Mouse (Mus musculus) heart, postnatal 10 days (tissue): ENCODE results near the gene Fbxo21. TPM values are rescaled to one million over a fixed set of nuclear protein-coding genes. Genes with fewer than 3 reads are reported as not detected.
A peak's percentile ranks its signal among the peaks of the same experiment; 100 is the strongest.

Experiments used
- DNase-seq, 2 experiments: peaks; one replicate each; pipeline ENCODE4 v3.0.0; 2021
- intact Hi-C: fragments of 180-260 bp; cut with DNase I; formaldehyde crosslinking; loops from one replicate; pipeline ENCODE4 v1.15.1; 2025
- total RNA-seq, 2 experiments: library from RNA; stranded (reverse); gene quantifications; 2 replicates each; pipeline ENCODE4 v1.2.3; 2021

The Fbxo21 gene
- total RNA-seq, 2 experiments from 2014 or later: 47.4 to 55.5 TPM

DNA sequence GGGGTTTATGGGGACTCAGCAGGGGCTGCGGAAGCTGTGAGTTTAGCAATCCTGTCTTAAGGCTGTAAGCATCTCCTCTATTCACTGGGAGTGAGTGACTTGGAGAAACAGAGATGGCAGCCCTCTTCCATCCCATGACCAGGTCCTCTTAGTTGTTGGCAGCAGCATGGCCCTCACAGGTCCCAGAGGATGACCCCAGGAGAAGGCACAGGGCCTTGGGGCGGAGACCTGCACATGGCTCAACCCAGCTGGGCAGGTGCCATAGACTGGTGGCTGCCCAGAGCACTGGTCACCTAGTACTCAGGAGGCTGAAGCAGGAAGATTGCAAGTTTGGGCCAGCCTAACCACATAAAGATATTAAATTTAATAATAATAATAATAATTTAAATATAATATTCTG is 39.1 kb downstream of the Fbxo21 start:
- no peak for DNase-seq
- intact Hi-C loops: no loop called here

DNA sequence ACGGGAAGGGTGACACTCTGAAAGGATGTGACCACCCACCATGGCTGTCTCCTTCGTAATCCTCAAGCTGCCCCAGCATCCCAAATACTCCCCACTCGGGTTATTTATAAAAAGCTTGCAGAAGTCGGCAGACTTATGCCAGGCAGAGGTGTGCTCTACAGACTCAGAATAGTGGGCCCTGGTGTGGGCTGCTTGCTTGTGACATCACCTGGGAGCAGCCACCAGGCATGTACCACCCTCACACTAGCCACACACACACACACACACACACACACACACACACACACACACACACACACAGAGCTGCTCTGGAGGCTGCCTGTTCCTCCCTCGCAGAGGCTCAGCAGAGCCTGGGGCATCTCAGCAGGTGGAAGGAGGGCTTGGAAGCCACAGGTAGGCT is 41.0 kb downstream of the Fbxo21 start:
- no peak for DNase-seq
- intact Hi-C loops: no loop called here

DNA sequence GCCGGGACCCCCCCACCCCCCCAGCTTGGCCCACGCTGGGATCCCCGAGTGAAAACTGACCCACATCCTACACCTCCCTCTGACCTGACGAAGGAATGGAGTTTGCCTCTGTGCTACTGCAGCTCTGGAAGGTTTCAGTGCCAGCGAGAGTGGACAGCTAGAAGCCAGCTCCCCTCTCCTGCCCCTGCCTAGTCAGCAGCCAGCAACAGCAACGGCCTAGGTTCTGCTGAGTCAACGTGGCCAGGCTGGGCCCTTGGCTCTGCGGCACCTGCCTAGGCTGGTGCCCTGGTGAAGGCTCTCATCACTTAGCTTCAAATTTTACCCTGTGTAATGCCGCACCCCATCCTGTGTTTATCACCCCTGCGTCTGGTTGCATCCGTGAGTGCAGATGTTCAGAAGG is 43.4 kb downstream of the Fbxo21 start:
- intact Hi-C loops: loop anchor here (5.0 kb wide), 1 partner anchor 47 kb away; no protein-coding TSS in a partner anchor
- DNase-seq: no peak

- DNase-seq: no peak
- intact Hi-C loops: loop anchor here (5.0 kb wide), 1 partner anchor 44 kb away; no protein-coding TSS in a partner anchor
Observed at GRCm38 (mm10) chr5:118023053-118023452, 46.5 kb downstream of the Fbxo21 start.

DNA sequence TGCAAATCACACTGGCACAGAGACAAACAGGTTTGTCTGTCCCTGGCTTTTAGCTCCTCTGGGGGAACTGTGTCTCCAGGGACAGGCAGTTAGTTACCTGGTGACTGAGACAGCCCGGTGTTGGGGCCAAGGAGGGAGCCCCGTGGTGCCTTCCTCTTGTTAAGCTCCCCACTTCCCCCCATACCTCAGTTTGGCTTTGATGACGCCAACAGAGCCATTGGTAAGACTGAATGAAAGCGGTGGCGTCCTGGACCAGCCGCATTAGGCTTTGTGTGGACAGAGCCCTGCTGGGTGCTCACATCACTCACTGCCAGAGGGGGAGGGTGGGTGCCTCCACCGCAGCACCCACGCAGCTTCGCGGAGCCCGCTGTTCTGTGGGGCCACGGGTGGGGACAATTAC is 49.4 kb downstream of the Fbxo21 start:
- intact Hi-C loops: no loop called here
- no peak for DNase-seq

- DNase-seq: no peak
- intact Hi-C loops: no loop called here
Observed at GRCm38 (mm10) chr5:118026343-118026742, 49.8 kb downstream of the Fbxo21 start.

GRCm38 (mm10) chr5:118027101-118027697 is 50.7 kb downstream of the Fbxo21 start:
- intact Hi-C loops: no loop called here

DNA sequence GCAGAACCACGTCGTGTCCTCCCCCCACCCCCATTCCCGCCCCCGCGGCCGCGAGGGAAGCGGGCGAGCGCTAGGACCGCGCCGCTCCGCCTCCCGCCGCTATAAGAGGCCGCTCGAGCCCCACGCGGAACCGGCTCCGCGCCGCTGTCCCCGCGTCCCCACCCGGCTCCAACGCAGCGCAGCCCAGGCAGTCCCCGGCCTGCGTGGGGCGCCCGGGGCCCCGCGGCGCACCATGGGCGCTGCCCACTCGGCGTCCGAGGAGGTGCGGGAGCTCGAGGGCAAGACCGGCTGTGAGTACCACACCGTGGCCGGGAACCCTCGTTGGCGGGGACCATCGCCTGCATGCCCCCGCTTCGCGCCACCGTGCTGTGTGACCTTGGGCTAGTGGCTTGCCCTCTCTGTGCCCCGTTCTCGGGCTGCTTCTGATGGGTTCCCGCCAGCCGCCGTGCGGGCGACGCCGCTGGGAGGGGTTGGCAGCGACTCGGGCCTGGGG is 51.2 kb downstream of the Fbxo21 start, which contains the start of gene Tesc:
Tesc (plus strand) TSS at position 46 of the 493 bp plus-strand sequence.
- DNase-seq: no peak
- intact Hi-C loops: no loop called here

More at GRCm38 (mm10) chr5:118027101-118027697, 50.7 kb downstream of the Fbxo21 start:
- no peak for DNase-seq

- intact Hi-C loops: no loop called here
- peak; percentile 63 to 68 for DNase-seq
Observed at GRCm38 (mm10) chr5:118028191-118029034, 51.9 kb downstream of the Fbxo21 start.

DNA sequence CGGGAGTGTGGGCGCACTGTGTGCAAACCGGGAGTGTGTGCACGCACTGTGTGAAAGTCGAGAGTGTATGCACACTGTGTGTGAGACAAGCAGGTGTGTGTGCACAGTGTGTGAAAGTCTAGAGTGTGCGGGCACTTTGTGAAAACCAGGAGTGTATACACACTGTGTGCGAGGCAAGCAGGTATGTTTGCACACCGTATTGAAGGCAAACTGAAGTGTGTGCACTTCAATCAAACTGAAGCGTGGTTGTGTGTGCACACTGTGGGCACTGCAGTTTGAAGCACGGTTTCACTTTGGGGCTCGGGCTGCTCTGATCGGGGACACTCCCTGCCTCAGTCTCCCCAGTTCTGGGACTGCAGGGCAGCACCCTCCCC is 52.5 kb downstream of the Fbxo21 start:
- intact Hi-C loops: no loop called here
- no peak for DNase-seq

DNA sequence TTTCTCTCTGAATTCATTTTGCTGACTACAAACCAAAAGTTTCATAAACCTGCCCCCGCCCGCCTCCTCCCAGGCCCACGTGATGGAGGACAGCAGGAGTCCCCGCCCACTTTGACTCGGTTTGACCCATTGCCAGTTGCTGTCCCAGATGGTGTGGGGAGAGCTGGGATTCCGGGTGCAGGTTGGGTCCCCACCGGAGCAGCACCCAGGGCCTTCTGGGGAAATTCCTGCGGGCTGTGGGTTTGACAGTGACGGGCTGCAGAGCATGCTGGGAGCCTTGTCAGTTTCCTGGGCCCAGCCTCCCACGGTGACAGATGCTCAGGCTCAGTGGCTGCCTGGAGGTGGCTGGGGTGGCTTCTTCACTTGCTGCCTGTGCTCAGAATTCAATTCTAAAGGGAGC is 52.9 kb downstream of the Fbxo21 start:
- no peak for DNase-seq
- intact Hi-C loops: no loop called here

GRCm38 (mm10) chr5:118030022-118030675 is 53.6 kb downstream of the Fbxo21 start:
- intact Hi-C loops: no loop called here
- DNase-seq: no peak

DNA sequence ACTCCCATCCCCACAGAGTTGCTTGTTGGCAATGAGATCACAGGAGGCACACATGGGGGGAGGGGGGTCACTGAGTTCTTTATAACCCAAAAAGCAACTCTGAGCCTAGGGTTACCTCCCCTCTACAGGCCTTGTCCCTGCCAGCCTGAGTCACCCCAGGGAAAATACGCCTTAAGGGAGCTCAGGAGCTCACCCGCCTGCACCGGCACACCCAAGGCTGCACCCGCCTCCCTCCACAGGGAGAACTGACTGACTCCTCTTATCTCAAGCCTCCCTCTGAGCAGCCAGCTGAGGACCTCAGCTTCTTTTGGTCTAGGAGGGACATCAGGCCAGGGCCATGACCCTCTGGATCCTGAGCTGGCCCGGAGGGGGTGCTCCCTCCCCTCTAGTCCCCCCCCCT is 54.5 kb downstream of the Fbxo21 start:
- intact Hi-C loops: no loop called here

DNA sequence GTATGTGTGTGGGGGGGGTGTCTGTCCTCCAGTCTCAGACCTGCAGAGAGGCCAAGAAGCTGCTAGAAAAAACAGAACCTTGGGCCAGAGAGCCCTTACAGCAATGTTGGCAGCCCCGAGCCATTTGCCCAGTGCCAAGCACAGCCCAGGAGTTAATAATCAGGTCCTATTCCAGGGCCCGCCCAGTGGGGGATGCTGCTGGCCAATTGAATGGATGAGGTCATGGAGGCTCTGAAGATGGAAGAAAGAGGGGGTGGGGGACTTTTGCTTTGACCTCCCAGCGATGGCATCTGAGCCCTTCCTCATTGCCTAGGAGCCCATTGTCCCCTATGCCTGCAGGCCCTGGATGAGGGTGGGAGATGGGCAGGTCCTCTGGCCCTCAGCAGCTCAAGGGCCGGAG is 55.0 kb downstream of the Fbxo21 start:
- no peak for DNase-seq
- intact Hi-C loops: no loop called here

More for the DNA sequence above, 54.5 kb downstream of the Fbxo21 start:
- no peak for DNase-seq

GRCm38 (mm10) chr5:118033328-118033727 is 56.8 kb downstream of the Fbxo21 start:
- intact Hi-C loops: no loop called here
- no peak for DNase-seq

DNA sequence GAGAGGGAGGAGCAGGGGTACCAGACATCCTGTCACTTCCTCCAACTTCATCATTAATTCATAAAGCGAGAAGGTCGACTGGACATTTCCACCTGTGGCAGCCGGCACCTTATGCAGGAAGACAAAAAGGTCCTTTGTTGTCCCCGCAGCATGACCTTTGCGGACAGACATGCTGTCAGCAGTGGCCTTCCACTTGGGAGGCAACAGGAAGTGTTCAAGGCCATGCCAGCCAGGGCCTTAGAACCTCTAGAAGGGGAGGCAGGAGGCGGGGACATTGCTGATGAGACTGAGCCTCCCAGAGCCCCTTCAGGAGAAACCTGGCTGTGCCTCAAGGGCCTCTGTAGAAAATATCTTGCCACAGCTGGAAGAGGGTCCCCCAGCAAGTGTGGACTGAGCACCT is 57.2 kb downstream of the Fbxo21 start:
- no peak for DNase-seq
- intact Hi-C loops: no loop called here

DNA sequence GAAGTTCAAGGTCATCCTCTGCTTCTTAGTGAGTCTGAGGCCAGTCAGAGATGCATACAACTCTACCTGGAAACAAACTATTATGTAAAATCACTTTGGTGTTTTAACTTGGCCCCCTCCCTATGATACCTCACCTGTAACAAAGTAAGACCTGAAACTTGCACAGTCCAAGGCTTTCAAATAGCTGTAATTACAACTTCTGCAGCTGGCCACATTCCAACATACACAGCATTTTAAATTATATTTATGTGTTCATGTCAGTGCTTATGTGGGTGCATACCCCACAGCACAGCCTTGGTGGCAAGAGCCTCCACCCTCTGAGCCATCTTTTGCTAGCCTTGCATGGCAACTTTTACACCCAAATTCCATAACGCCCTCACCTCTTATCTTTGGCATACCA is 58.1 kb downstream of the Fbxo21 start:
- intact Hi-C loops: no loop called here
- DNase-seq: no peak

DNA sequence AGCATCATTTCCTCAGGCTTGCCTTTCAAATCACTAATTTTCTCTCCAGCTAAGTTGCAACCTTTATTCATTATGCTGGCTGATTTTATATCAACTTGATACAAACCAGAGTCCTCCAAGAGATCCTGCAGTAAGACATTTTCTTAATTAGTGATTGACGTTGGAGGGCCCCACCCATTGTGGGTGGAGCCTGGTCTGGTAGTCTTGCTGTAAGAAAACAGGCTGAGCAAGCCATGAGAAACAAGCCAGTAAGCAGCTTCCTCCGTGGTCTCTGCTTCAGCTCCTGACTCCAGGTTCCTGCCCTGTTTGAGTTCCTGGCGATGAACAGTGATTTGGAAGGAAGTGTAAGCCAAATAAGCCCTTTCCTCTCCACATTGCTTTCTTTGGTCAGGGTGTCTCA is 59.3 kb downstream of the Fbxo21 start:
- intact Hi-C loops: no loop called here
- no peak for DNase-seq

DNA sequence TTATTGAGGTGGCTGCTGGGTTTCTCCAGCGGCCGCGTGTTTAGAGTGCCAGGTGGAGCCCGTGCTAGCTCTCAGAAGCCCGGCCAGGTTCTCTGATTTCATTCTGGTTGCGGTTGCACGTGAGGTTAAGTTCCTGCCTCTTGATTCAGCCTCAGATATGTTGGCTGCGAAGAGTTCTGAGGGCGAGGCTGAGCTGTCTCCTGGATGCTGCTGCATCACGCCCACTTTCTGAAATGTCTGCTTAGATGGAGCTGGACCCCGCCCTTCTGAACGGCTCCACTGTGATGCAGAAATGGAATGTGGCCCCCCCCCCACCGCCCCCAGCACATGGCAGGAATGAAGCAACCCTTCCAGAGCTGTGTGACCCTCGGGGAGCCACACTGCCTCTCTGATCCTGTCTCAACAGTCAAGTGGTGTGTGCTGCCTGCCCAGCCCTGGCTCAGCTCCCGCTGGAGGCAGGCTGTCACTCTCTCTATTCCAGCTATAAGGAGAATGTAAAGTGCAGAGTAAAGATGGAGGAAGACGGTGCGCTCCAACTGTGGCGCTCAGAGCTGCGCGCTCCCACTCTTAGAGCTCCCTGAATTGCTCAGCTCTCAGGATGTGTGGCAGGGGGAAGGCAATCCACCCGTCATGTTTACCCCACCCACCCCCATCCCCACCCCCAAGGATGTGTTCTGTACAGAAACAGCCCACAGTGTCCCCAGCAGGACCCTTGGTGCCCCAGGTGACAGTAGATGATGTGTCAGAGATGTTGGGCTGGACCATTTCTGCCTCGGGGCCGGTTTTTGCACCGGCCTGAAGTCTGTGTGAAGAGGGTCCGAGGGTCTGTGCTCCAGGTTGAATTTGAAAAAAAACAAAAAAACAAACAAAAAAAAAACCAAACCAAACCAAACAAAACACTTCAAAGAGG is 60.6 kb downstream of the Fbxo21 start:
- intact Hi-C loops: no loop called here
- DNase-seq: no peak

DNA sequence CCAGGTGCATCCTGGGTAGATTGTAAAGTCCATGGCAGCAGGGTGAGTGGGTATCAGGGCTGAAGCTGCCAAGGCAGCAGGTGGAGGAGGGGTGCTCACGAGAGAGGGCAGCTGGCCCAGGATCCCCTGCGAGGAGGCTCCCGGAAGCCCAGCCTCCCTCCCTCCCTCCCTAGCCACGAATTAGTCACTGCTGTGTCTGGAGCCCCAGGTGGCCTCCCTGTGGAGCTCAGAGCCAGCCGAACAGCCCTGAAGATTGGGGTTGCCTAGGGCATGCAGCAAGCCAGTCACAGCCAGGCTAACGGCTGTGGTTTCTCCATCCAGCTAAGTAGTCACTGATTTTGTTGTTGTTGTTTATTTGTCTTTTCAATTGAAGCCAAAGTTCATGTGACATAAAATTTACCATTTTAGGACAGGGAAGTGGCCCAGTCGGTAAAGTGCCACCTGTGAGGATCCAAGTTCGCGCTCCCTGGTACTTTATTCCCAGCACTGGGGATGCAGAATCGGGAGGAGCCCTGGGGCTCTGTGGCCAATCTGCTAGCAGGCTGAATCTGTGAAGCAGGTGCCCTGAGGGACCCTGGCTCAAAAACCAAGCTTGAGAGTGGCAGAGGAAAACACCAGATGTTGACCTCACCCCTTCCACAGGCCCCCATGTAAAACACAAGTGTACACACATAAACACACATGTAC is 61.4 kb downstream of the Fbxo21 start:
- intact Hi-C loops: no loop called here
- peak; percentile 63 to 68 for DNase-seq
